Mouse (Mus musculus) cerebellum, adult 11 months (tissue): ENCODE measurements around the gene Aqp9.

Source experiments
- DNase-seq: peaks from one replicate; pipeline ENCODE4 v3.0.0; 2022

Gene Aqp9

DNA sequence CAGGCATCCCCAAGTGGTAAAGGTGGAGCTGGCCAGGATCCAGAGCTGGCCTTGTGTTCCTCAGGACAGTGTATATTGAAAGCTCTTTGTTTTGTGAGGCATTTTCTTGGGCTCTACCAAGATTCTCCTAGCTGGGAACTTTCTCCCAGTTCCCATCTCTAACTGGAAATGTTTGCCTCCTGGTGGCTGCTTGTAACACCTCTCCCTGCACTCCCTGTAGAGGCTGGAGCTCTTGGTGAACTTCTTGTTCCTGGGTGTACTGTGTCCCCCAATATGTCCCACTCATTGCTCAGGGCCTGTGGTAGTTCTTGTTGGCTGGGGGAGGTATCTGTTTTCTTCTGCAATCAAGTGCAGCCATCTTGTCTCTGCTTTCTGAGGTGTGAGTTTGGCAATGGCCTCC lies 104.9 kb downstream of the Aqp9 start:
- no peak for DNase-seq

DNA sequence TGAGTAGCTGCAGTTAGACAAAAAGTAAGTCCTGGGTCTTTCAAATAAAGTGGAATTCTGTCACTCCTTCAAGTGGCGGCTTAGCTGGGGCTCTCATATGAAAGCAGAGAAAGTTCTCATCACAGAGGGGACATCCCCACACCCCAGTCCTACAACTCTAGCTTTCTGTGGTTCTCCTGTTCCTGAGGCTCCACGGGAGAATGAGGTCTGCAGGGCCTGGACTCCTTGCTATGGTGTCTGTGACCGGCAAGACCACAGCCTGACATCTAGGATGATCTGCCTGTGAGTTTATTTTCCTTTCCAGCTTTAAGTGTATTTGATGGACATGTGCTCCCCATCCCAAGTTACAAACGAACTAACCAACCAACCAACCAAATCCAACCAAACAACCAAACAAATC lies 105.5 kb downstream of the Aqp9 start:
- DNase-seq, result no peak

DNA sequence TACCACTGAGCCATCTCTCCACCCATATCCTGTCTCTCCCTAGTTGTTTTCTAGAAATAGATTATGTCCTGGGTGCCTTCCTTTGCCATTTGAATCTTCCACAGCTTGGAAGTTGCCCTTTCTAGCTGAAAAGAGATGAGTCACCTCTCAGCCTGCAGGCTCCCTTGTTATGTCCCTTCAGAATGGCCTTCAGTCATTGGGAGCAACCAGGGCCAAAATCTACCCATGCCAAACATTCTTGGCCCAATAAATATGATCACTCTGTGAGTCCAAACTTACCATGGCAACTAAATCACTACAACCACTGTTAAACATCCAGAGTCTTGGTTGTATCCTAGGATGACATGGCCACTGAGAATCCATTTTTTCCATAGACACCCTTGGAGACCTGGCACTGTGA lies 106.2 kb downstream of the Aqp9 start:
- DNase-seq, result no peak
